ENCODE assay signal across 15 mouse cellular contexts in the genomic region with DNA sequence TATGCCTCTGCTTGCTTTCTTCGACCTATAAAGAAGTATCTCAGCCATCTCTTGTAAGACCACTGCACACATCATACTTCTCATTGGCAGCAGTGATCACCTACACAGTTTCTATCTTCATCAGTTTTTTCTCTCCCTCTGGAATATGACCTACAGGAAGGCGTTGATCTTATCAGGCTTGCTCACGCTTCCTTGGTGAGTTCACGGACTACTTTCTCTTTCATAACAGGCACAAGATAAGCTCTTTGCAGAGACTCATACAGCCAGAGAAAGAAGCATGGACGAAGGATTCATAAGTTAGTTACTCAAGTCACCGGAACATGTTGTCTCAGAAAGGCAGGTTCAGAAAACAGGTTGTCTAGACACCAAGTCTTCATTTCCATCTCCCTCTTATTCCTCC.
"Had no signal": no experiment of that assay in that cellular context is flagged by ENCODE, and none has a peak within 500 bp of the region (broad histone marks: within the 10 kb centered on the region; RNA-seq: fewer than 3 reads in every experiment).

No protein-coding gene starts in this region.

- ATAC-seq: liver, embryonic 12.5 days had no signal

- H3K27me3 ChIP-seq: liver, embryonic 12.5 days; neural tube, embryonic 12.5 days had no signal

- DNase-seq: kidney, postnatal 36 days; layer of hippocampus, adult 9-11 months; lung, embryonic 14.5 days; lung, postnatal 10 days; lung, postnatal 4 days; midbrain, embryonic 14.5 days; right cerebral cortex, postnatal 4 days; spleen, adult 18-20 months; thymus, adult 18-20 months; thymus, postnatal 14 days had no signal

- H3K36me3 ChIP-seq: limb, embryonic 10.5 days; liver, embryonic 12.5 days; midbrain, embryonic 10.5 days; neural tube, embryonic 12.5 days had no signal

- H3K27ac ChIP-seq: limb, embryonic 10.5 days; liver, embryonic 12.5 days; midbrain, embryonic 10.5 days; neural tube, embryonic 12.5 days had no signal

- H3K4me3 ChIP-seq: limb, embryonic 10.5 days; liver, embryonic 12.5 days; midbrain, embryonic 10.5 days; myocyte; neural tube, embryonic 12.5 days had no signal

- H3K9me3 ChIP-seq: limb, embryonic 10.5 days; liver, embryonic 12.5 days; midbrain, embryonic 10.5 days; neural tube, embryonic 12.5 days had no signal
